Mouse (Mus musculus) lung, postnatal 10 days (tissue): Measurements from ENCODE around the gene Frmpd4.

Experiments used
- DNase-seq: peaks from one replicate; pipeline ENCODE4 v3.0.0; 2021

Gene Frmpd4

DNA sequence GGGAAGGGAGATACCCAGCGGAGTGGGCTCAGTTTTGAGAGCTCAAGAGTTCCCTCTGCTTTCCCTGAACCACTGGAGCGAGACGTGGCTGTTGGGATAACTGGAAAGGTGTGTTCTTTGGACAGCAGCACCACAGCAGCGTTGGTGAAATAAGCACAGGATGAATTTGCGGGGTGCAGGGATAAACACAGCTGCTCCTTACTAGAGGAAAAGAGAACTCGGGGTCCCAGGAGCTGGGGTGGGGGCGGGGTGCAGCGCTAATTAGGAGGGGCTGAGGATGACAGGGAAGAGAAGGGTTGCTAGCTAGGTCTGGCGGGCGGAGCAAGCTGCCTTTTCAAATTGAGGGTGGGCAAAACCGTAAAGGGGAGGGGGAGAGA, 453.5 kb downstream of the Frmpd4 start:
- DNase-seq: no peak

GRCm38 (mm10) chrX:168122806-168123588, 454.0 kb downstream of the Frmpd4 start:
- no peak for DNase-seq

- DNase-seq: no peak
These were observed 535.4 kb downstream of the Frmpd4 start for GRCm38 (mm10) chrX:168041589-168041988.

- DNase-seq: no peak
These were observed 556.4 kb downstream of the Frmpd4 start for GRCm38 (mm10) chrX:168020574-168021145.

DNA sequence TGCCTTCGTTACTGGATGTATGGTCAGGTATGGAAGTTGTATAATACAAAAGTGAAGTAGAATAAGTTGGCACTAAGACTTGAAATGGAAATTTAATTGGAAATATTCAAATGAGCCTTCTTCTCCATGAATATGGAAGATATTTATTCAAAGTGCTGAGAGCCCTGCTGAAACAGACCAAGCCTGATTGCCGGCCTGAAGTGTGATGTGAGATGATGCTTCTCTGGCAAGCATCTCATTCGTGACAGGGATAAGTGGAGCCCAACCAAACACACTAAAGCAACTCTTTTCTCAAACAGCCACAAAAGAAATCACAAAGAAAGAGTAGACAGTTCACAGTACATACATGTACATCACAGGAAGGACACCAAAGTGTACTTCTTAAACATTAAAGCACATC, 559.2 kb downstream of the Frmpd4 start:
- DNase-seq: no peak

- DNase-seq: no peak
These were observed 592.2 kb downstream of the Frmpd4 start for GRCm38 (mm10) chrX:167984835-167985234.

- no peak for DNase-seq
These were observed 625.8 kb downstream of the Frmpd4 start for GRCm38 (mm10) chrX:167951207-167951606.

DNA sequence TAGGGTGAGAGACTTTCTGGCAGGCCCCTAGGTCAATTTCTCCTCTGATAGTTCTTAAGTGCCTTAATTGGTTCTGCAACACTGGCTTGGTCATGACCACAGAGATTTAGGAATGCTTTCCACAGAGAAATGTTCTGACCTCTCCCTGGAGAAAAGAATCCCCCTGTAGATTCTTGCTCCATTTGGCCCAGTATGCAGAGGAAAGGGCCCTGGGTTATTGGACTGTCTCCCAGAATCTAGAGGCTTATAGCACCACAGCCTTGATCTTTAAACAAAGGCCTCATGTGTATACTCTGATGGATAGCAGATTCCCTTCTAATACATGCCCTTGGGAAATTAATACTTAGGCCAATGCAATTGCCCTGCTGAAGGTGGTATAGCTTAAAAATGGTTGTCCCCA, 667.5 kb downstream of the Frmpd4 start:
- DNase-seq: no peak

- no peak for DNase-seq
These were observed 676.0 kb downstream of the Frmpd4 start for GRCm38 (mm10) chrX:167901046-167901445.

DNA sequence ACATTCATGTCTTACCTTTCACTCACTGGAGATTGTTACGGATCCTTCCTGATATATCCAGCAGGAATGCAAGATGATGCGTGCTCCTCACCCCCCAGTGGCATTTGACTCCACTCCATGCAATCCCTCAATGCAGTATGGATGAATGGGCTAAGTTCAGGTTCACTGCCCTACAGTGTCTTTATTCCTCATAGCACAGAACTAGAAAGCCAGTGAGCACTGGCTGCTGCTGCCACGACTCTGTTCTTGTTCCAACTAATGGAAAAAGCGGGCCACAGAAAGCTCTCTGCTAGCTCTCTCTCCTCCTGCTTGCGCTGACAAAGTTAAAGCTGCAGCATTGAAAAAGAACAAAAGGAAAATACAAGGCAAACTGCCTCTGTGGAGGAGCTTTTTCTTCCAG, 722.2 kb downstream of the Frmpd4 start:
- no peak for DNase-seq

GRCm38 (mm10) chrX:167832543-167832942, 744.5 kb downstream of the Frmpd4 start:
- DNase-seq: no peak

DNA sequence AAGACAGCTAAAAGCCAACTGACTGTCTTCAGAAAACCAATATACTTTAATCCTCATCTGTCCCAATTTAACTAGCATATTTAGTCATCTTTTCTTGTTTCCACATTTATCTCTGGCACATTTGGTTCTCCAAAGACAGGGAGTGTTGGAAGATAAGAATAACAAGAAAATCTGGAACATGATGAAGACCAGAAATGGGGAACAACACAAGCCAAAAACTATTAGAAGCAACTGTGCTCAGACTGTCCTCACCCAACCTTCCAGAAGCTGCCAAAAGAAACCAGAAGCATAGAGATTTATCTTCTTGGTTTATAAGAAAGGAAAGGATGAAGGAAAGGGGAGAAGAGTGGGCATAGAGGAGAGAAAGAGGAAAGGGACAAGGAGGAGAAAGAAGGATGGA, 748.6 kb downstream of the Frmpd4 start:
- no peak for DNase-seq

GRCm38 (mm10) chrX:167817363-167817762, 759.7 kb downstream of the Frmpd4 start:
- DNase-seq: peak; percentile 7

- DNase-seq: no peak
These were observed 766.9 kb downstream of the Frmpd4 start for GRCm38 (mm10) chrX:167810120-167810519.

DNA sequence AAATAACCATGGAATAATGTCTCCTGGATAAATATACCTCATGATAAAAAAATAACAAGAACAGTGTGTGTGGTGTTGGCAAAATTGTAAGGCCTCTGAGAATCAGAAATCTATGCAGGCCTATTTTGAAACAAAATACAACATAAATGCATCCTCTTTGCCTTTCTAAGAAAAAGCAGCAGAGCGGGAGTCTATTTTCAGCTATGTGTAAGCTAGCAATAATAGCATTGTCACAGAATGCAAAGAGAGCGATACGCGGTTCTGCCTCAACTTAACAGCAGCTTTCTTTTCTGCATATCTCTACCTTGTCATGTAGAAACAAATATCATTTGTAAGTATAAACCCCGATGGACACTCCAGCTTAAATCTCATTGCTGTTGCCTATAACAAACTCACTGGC, 768.5 kb downstream of the Frmpd4 start:
- no peak for DNase-seq

- no peak for DNase-seq
These were observed 788.3 kb downstream of the Frmpd4 start for GRCm38 (mm10) chrX:167788737-167789136.

GRCm38 (mm10) chrX:167783526-167783925, 793.5 kb downstream of the Frmpd4 start:
- DNase-seq: no peak

DNA sequence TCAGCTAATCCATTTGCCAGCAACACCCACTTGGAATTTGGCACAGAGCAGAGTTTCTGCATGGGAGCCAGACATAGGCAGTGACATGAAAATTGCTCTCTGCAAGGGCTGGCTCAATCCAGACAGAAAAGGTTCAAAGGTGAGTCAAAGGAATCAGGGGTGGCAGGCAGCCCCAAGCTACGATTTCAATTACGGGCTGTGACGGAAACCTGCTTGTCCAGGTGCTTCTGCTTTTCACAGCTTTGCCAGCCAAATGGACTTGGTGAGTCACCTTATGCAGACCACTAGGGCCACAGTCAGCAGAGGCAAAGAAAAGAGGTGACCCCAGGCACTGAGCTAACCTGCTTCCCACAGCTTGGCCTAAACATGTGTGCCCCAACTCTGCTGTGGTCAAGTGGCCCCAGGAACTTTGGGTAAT, 857.5 kb downstream of the Frmpd4 start:
- DNase-seq: no peak

DNA sequence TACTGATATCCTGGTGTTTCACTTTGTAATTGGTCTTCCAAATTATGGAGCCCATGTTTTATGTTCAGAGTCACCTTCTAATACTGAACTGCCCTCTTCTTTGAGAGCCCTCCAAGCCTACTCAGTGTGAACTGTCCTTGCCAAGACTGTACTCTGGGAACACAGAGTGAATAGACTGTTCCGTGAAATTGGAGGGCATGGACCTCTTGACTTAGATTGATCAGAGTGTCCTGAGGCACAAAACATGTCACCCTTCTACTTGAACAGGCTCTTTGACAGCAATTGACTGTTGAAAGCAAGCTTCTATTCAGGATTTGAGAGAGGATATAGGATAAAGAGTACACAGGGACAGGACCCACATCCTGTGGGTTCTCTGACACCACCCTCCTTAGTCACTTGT, 857.9 kb downstream of the Frmpd4 start:
- DNase-seq: no peak

GRCm38 (mm10) chrX:167654806-167655495, 922.1 kb downstream of the Frmpd4 start:
- DNase-seq: no peak

- DNase-seq: no peak
These were observed 922.8 kb downstream of the Frmpd4 start for GRCm38 (mm10) chrX:167654249-167654648.

DNA sequence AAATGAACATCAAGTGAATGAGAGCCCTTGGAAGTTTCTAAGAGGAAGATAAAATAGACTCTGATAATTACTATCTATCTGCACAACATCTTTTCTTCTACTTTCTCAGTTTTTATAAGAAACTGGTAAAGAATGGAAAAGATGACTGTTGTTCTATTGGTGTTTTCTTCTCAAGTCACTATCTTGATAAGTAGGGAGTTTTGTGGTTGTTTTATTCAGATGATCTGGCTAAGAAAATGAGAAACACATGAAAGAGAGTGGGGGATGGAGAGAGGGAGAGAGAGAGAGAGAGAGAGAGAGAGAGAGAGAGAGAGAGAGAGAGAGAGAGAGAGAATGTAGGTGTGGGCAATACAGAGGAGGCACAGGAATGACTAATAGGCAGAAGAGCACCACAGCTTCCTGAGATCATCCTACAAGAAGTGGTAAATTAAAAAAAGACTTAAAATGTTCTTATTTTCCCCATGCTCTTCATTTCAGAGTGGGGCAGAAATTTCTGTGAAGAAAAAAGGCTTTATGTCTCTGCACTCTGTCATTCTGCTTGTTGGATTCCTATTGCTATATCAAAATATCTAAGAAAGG, 979.3 kb downstream of the Frmpd4 start:
- no peak for DNase-seq

DNA sequence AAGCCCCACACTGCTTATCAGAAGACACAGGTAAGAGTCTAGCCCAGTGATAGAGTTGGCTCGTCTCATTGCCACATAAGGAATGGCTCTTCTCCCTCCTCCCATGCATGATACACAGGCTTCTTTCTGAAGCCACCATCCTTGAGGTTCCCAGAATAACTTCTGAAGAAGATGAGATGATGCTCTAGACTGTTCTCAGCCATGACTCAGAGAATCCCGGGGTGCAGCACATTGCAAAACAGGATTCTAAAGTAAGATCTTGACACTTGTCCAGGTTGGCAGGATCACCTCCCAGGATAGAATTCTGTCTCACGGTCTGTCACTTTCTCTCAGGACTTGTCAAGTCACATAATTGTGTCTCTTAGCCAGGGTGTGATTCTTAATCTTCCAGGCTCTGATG, 1024.2 kb downstream of the Frmpd4 start:
- no peak for DNase-seq

DNA sequence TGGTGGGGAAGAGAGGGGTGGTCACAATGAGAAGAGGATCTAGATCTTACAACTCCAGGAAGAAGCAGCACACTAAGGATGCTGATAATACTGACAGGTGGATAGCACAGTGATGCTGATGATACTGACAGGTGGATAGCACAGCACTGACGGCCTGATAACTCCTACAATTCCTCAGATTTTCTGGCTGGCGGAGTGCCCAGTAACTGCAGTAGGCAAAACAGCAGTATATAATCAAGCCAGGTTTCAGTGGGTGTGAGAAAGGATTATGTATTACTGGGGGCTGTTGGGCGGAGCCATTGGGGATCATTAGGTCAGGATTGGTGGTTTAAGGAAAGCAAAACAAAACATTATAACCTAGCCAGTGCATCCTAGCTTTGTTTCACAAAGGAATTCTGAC, 1053.9 kb downstream of the Frmpd4 start:
- no peak for DNase-seq
